Mouse (Mus musculus) gastrocnemius, adult 2 months (tissue): Measurements from ENCODE around the gene Abhd17a. TPM values are rescaled to one million over a fixed set of nuclear protein-coding genes. Genes with fewer than 3 reads are reported as not detected.
A peak's percentile ranks its signal among the peaks of the same experiment; 100 is the strongest.

Experiments used
- DNase-seq: peaks from one replicate; pipeline ENCODE4 v3.0.0; 2022
- H3K27ac ChIP-seq: fragments of 200-600 bp; 2 replicates; pipeline ENCODE4 v1.8.1; 2022; ENCODE audit warnings: mild to moderate bottlenecking
- H3K4me3 ChIP-seq: fragments of 200-600 bp; 2 replicates; pipeline ENCODE4 v1.8.1; 2022; ENCODE audit warnings: mild to moderate bottlenecking, moderate library complexity
- CTCF ChIP-seq: fragments of 200-600 bp; IDR thresholded peaks from 2 replicates; pipeline ENCODE4 v1.8.1; 2022; ENCODE audit warnings: antibody characterized with exemption, mild to moderate bottlenecking, moderate library complexity
- intact Hi-C: fragments of 180-260 bp; cut with DNase I; formaldehyde crosslinking; loops from one replicate; pipeline ENCODE4 v1.15.1; 2025
- total RNA-seq, 2 experiments: library from RNA; stranded (reverse); gene quantifications; 2 replicates each; pipeline ENCODE4 v1.2.3; 2021

The Abhd17a gene
- total RNA-seq, 2 experiments from 2014 or later, result 60.6 to 61.7 TPM

DNA sequence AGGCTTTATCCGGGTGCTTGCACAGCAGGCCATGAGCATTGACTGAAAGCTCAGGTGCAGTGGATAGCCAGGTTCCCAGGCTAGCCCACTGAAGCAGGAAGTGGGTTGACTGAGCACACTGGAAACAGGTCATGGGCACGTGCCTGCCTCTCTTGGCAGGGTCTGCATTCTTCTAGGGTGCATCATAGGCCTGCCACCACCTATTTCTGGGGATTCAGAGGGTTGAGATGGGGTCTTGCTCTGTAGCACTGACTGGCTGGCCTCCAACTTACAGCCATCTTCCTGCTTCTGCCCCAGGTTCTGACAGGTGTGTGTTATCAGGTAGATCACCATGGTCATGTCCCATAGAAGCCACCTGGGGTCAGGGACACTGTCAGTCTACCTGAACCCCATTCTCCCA is 14.8 kb upstream of the Abhd17a start:
- H3K4me3 ChIP-seq, result no peak overlapping the region
- intact Hi-C loops, result no loop called here
- no peak overlapping the region for H3K27ac ChIP-seq
- no peak for TF ChIP-seq CTCF
- DNase-seq, result no peak

DNA sequence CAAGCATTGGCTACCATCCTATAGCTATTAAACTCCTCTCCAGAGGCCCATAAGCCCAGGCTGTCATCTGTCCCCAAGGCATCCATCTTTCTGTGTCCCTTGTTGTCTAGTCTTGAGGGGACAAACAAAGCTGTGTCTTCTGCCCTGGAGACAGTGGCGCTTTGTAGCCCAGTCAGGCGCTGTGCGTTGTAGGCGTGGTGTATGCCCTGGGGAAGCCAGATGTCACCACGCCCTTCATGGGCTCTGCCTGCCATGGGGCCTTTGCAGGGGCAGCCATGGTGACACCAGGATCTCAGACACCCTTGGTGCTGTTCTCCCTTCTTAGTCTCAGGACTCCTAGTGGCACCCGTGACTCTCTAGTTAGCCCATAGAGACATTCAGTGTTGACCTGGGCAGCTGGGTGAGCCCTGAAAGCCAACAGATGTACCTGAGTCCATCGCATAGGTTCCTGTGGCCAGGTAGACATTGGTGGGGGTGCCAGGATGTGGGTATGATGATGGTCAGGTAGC is 13.9 kb upstream of the Abhd17a start:
- no peak for TF ChIP-seq CTCF
- DNase-seq, result no peak
- intact Hi-C loops, result no loop called here
- Histone ChIP-seq H3K27ac (peak overlapping the region; percentile 94), H3K4me3 (peak overlapping the region; percentile 96)

DNA sequence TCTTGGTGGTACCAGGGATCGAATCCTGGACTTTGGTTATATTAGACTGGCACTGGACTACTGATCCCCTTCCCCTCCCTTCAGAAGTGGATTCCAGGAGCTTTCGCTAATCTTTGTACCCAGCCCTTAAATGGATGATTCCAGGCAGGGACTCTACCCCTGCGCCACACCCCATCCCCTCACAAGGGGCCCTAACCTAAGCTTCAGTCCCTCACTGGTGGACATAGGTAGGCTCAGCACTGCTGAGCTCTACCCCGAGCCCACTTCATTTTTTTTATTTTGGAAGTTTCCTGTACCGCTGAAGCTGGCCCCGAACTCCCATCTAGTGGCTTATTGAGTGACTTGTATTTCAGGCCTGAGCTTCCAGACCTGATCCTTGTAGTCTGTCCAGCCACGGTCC is 13.2 kb upstream of the Abhd17a start:
- Histone ChIP-seq H3K27ac (peak overlapping the region; percentile 94), H3K4me3 (peak overlapping the region; percentile 96)
- intact Hi-C loops, result no loop called here
- no peak for TF ChIP-seq CTCF
- no peak for DNase-seq

DNA sequence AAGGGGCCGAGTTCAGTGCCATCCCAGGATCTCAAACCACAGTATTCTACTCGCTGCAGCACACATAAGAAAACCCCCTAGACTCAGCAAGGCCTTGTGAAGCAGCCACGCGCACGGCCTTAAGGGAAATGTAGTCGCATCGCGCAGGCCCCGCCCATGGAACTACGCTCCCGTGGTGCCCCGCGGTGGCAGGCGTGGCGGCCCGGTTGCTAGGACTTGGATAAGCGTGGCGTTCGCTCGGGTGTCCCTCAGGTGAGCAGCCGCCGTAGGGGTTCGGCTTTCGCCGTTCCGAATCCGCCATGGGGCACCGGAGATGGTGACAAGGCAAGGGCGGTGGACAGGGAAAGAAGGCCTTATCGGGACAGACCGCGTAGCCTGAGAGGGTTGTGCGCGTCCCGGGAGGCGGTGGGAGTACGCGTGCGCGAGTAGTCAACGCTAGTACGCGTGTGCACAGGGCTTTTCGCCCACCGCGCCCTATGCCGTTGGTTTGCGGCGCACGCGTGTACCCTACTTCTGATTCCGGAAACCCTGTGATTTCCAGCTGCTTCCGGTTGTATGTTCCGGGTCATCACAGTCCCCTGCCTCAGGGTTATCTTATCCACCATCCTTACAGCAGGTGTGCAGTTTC is 12.7 kb upstream of the Abhd17a start, which contains the start of the genes Scamp4 and Adat3:
TSS of gene Scamp4 (plus strand) at position 175 of the 628 bp plus-strand sequence.
TSS of gene Adat3 (plus strand) at position 183 of the 628 bp plus-strand sequence.
- Histone ChIP-seq H3K27ac (peak within 1 kb of the TSS; percentile 94), H3K4me3 (peak within 1 kb of the TSS; percentile 96)
- intact Hi-C loops, result no loop called here
- no peak for TF ChIP-seq CTCF
- peak; percentile 96 for DNase-seq

DNA sequence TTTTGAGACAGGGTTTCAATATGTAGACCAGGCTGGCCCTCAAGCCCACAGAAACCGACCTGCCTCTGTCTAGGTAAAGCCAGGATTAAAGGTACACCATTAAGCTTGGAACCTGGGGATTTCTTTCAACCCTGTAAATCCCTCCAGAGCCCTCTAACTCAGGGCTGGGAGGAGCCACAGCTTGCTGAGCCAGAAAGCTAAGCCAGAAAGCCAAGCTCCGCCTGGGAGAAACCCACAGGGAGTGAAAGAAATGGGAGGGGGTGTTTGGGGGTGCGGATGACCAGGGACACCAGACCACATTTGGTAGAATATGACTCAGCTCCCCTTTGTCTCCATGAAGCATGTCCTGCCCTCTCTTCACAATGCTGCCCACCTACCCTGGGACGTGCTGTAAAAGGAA is 6.2 kb upstream of the Abhd17a start:
- DNase-seq, result no peak
- no peak overlapping the region for H3K27ac ChIP-seq
- no peak overlapping the region for H3K4me3 ChIP-seq
- TF ChIP-seq CTCF, result no peak
- intact Hi-C loops, result no loop called here

DNA sequence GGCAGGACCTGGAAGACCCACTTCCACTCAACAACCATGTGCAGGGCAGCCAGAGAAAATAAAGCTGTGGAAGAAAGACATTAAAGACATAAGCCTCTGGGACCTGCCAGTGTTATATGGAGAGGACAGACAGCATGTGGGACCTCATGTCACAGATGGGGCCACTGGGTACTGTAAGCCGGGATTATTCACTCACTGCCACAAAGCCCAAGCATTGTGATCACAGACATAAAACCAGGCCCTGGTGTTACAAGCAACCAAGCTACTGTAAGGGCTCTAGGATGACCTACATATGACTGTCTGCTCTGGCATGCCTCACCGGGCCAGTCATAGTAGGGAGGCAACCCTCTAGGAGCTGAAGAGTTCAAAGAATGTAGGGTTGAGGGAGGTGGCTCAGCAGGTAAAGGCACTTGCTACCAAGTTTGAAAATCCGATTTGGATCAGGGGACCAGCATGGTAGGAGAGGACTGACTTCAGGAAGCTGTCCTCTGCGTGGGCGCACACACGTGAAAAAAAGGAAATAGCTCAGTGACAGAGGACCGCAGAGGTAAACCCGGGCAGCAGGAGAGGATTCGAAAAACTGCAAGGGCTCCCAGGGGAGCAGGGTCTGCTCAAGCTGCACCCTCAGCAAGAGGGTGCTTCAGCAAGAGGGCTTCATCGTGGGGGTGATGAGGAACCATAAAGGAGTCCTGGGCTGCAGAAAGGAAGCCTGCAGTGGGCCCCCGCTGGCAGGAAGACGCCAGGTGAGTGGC is 838 bp downstream of the Abhd17a start:
- no peak for TF ChIP-seq CTCF
- Histone ChIP-seq H3K4me3 (peak overlapping the region; percentile 94), H3K27ac (peak overlapping the region; percentile 90)
- no peak for DNase-seq
- intact Hi-C loops, result no loop called here

DNA sequence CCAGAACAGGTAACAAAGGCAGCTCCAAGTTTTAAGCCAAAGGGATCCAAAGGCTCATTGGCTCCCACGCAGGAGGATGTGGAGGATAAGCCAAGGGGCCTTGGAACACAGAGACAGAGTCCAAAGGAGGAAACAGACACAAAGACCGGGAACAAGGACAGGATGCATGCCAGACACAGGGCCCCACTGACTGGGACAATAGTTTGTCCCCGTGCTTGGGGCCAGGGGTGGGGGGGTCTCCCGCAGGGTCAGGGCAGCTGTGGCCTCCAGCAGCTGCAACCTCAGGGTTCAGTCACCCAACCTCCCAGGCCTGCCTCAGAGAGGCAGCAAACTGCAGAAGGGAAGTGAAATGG is 2.9 kb downstream of the Abhd17a start:
- intact Hi-C loops, result no loop called here
- Histone ChIP-seq H3K4me3 (peak overlapping the region; percentile 94), H3K27ac (peak overlapping the region; percentile 90)
- no peak for TF ChIP-seq CTCF
- no peak for DNase-seq

DNA sequence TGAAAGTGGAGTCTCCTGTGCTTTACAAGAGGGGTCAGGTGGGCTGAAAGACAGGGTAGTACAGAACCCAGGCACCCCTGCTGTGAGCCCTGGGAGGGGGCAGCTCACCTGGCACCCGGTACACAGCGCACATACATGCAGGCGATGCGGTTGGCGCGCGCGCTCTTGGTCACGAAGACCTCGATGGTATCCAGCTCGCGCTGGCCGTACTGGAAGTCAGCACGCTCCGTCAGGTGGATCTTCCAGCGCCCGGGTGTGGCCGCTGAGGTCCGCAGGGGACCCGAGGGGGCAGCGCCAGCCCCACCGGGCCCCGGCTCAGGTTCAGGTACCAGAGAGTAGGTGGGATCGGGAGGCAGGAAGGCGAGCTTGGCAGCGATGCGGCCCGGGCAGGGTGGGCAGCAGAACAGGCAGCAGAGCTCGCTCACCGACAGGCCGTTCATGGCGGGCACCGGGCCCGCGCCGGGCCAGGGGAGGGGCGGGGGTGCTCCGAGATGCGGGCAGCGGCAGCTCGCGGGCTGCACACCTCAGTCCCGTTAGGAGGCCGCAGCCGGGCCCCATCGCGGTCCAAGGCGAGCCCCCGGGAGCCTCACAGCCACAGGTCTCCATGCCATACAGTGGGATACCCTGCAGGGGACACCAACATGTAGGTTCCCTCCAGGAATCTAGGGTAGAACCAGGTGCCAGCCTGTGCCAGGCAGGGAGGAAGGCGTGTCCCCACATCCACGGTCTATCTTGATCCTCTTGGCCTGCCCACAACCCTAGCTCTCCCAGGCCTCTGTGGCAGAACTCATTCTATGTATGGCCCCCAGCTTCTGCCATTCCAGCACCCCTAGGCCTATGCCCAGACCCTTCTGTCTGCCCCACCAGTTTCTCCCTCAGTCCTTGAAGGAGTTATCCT is 3.5 kb downstream of the Abhd17a start:
- Histone ChIP-seq H3K4me3 (peak overlapping the region; percentile 94), H3K27ac (peak overlapping the region; percentile 90)
- no peak for TF ChIP-seq CTCF
- intact Hi-C loops, result no loop called here
- no peak for DNase-seq

DNA sequence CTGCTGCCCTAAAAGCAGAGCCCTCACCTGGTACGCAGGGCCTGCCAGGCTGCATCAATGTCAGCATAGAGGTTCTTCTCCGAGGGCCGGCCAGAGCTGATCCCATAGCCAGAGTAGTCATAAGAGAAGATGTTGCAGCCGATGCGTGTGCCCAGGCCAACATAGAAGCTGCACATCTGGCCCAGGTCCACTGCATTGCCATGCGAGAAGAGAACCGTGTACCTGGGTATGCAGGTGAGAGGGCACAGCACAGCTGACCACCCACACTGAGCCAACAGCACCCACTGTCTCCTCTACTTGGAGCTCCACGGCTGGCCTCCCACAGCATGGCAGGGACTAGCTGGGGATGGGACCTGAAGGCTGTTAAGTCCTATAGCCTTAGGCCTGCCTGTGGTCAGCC is 4.6 kb downstream of the Abhd17a start:
- intact Hi-C loops, result no loop called here
- no peak for TF ChIP-seq CTCF
- H3K27ac ChIP-seq, result peak overlapping the region; percentile 90
- DNase-seq, result no peak
- peak overlapping the region; percentile 94 for H3K4me3 ChIP-seq

DNA sequence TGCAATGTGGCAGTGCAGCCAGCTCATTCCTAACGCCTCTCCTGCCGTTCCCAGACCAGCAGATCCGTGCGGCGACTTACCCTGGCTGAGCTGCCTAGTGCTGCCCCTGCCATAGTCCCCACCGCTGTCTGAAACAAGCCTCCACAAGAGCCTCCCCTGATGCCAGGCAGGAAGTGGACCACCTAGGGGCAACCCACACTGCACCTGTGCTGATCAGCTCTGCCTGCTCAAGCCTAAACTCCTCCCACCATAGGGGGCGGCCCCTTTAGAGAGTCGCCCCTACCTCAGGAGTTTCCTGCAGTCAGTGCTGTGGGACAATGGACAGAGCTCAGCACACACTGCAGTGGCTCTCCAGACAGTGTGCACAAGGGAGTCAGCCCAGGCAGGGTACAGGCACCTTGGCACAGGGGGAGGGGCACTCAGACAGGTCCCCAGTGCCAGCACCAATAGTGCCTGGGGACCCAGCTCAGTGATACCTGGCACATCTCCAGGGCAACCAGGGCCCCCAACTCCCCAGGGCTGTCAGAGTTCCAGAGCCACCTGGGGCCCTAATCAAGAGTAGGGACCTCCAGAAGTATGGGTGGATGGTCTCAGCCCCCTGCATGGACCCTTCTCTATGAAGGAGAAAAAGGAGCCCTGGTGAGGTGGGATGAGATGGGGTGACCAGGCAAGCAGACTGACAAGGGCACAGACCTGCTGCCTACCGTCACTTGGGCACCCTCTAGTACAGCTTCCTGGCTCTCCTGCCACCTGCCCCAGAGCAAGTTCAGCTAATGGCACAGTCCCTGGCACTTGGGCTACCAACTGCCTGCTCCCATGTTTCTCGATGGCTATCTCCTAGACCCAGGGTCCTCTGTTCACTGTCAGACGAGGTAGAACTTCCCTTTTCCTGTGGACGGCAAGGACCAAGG is 5.2 kb downstream of the Abhd17a start:
- Histone ChIP-seq H3K27ac (peak overlapping the region; percentile 90), H3K4me3 (peak overlapping the region; percentile 94)
- intact Hi-C loops, result no loop called here

DNA sequence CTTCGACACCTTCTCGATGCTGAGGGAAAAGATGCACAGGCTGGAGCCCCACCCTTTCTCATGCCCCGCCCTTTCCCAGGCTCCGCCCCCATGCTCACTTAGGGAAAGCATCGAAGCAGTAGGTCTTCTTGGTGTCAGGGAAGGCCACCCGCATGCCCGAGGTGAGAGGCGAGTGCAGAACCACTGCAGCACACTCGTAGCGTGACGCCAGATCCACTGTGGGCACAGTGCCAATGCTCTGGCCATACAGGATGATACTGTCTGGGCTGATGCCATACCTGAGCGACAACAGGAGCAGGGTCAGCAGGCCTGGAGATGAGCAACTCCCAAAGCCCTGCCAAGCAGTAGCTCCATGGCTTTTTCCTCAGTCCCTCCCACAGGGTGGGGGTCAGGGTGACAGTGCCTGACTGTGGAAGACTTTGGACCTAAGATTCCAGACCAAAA is 6.1 kb downstream of the Abhd17a start:
- intact Hi-C loops, result no loop called here
- TF ChIP-seq CTCF, result no peak
- peak overlapping the region; percentile 94 for H3K4me3 ChIP-seq
- peak overlapping the region; percentile 90 for H3K27ac ChIP-seq
- peak; percentile 51 for DNase-seq

More for the DNA sequence above, 5.2 kb downstream of the Abhd17a start:
- TF ChIP-seq CTCF, result no peak
- DNase-seq, result no peak
